Mouse (Mus musculus) intestine, embryonic 14.5 days (tissue): ENCODE data around the gene Mtf2. TPM values are rescaled to one million over a fixed set of nuclear protein-coding genes. Genes with fewer than 3 reads are reported as not detected.
"Not testable (repeated sequence)": the region's sequence is repeated elsewhere in the genome, so short reads cannot be mapped to it uniquely, and the experiment has no call there.

Source experiments
- ATAC-seq: fragments of 200-750 bp; cut with Nextera tagmentation; replicated peaks from 2 replicates; pipeline ENCODE4 v1.8.0; 2017; ENCODE audit warnings: low read depth, moderate number of reproducible peaks, moderate TSS enrichment, moderate library complexity; ENCODE audit not compliant: low FRiP score, low TSS enrichment
- DNase-seq: peaks from one replicate; pipeline ENCODE4 v3.0.0-alpha.2; 2018; ENCODE audit warnings: low spot score
- H3K27ac ChIP-seq: fragments of 300-500 bp; sonication (generic); 2 replicates; pipeline ENCODE4 v1.5.1; 2014; ENCODE audit warnings: low read depth, mild to moderate bottlenecking, control low read depth
- H3K27me3 ChIP-seq: fragments of 300-500 bp; sonication (generic); replicated peaks from 2 replicates; pipeline ENCODE4 v1.6.1; 2014; ENCODE audit warnings: low read length, control low read depth; ENCODE audit not compliant: control insufficient read depth, insufficient read depth
- H3K36me3 ChIP-seq: fragments of 300-500 bp; sonication (generic); 2 replicates; pipeline ENCODE4 v1.6.1; 2014; ENCODE audit warnings: low read length, control low read depth; ENCODE audit not compliant: control insufficient read depth, insufficient read depth
- H3K4me1 ChIP-seq: fragments of 300-500 bp; sonication (generic); replicated peaks from 2 replicates; pipeline ENCODE4 v1.6.1; 2014; ENCODE audit warnings: low read length, control low read depth, mixed read lengths; ENCODE audit not compliant: control insufficient read depth, insufficient read depth
- H3K4me2 ChIP-seq: fragments of 300-500 bp; sonication (generic); 2 replicates; pipeline ENCODE4 v1.6.1; 2014; ENCODE audit warnings: low read length
- H3K4me3 ChIP-seq: fragments of 300-500 bp; sonication (generic); 2 replicates; pipeline ENCODE4 v1.5.1; 2014; ENCODE audit warnings: low read depth, low read length, control low read depth, mixed read lengths
- H3K9ac ChIP-seq: fragments of 300-500 bp; sonication (generic); 2 replicates; pipeline ENCODE4 v1.6.1; 2014; ENCODE audit warnings: mild to moderate bottlenecking, low read length
- H3K9me3 ChIP-seq: fragments of 300-500 bp; sonication (generic); 2 replicates; pipeline ENCODE4 v1.6.1; 2016; ENCODE audit warnings: low read length, control low read depth; ENCODE audit not compliant: control insufficient read depth
- WGBS: fragments of 180-500 bp; shearing (Covaris S2); extraction: QIAGEN DNeasy Blood & Tissue Kit; methylation state at CpG from one replicate; pipeline ENCODE4 v1.1.7; 2014; 5-methylcytosine and 5-hydroxymethylcytosine counted together
- polyA plus RNA-seq: library from polyadenylated mRNA; unstranded; fragments of >200 nt; fragmentation: Nextera tagmentation; extraction: Ambion mirVana; gene quantifications from 2 replicates; pipeline ENCODE4 v1.2.1, GENCODE M21; 2014

Mtf2 gene
- polyA plus RNA-seq, 1 experiment from 2014 or later = 96.6 TPM

- Histone ChIP-seq H3K4me3 (no peak overlapping the region), H3K4me1 (no peaks in the 10 kb centered on the region), H3K9me3 (no peaks in the 10 kb centered on the region), H3K27ac (no peak overlapping the region), H3K36me3 (no peaks in the 10 kb centered on the region), H3K27me3 (no peaks in the 10 kb centered on the region), H3K9ac (no peak overlapping the region), H3K4me2 (no peak overlapping the region)
- peak; percentile 50; the same call in 1 of the 2 replicates for ATAC-seq
- WGBS = 37% methylated on average over 4 of the region's 4 CpGs
- DNase-seq = no peak
Measured at GRCm38 (mm10) chr5:108034194-108034593, 31.3 kb upstream of the Mtf2 start.

GRCm38 (mm10) chr5:108035523-108035922 is 30.0 kb upstream of the Mtf2 start:
- no peak overlapping the region for H3K4me3 ChIP-seq
- ATAC-seq (no peak), DNase-seq (no peak)
- no peak overlapping the region for H3K9ac ChIP-seq
- no peaks in the 10 kb centered on the region for H3K4me1 ChIP-seq
- no peaks in the 10 kb centered on the region for H3K36me3 ChIP-seq
- no peaks in the 10 kb centered on the region for H3K9me3 ChIP-seq
- no peaks in the 10 kb centered on the region for H3K27me3 ChIP-seq
- no peak overlapping the region for H3K27ac ChIP-seq
- H3K4me2 ChIP-seq = no peak overlapping the region
- 16% methylated on average over 2 of the region's 2 CpGs for WGBS

- no peak for ATAC-seq
- whole genome bisulfite sequencing = 84% methylated on average over 5 of the region's 5 CpGs
Measured at GRCm38 (mm10) chr5:108042061-108042460, 23.4 kb upstream of the Mtf2 start.

GRCm38 (mm10) chr5:108043908-108044307 is 21.6 kb upstream of the Mtf2 start:
- Histone ChIP-seq H3K9me3 (no peaks in the 10 kb centered on the region), H3K27ac (no peak overlapping the region), H3K4me1 (no peaks in the 10 kb centered on the region), H3K27me3 (no peaks in the 10 kb centered on the region), H3K4me3 (no peak overlapping the region), H3K36me3 (no peaks in the 10 kb centered on the region), H3K4me2 (no peak overlapping the region), H3K9ac (no peak overlapping the region)
- ATAC-seq (no peak), DNase-seq (no peak)
- 43% methylated on average over 1 of the region's 1 CpGs for WGBS

More at GRCm38 (mm10) chr5:108042061-108042460, 23.4 kb upstream of the Mtf2 start:
- no peaks in the 10 kb centered on the region for H3K4me1 ChIP-seq
- no peak overlapping the region for H3K9ac ChIP-seq
- no peak for DNase-seq
- no peak overlapping the region for H3K27ac ChIP-seq
- H3K36me3 ChIP-seq = no peaks in the 10 kb centered on the region
- H3K4me3 ChIP-seq = no peak overlapping the region
- H3K4me2 ChIP-seq = no peak overlapping the region
- H3K9me3 ChIP-seq = no peaks in the 10 kb centered on the region
- H3K27me3 ChIP-seq = no peaks in the 10 kb centered on the region

GRCm38 (mm10) chr5:108049711-108050268 is 15.7 kb upstream of the Mtf2 start:
- H3K9me3 ChIP-seq = no peaks in the 10 kb centered on the region
- H3K4me1 ChIP-seq = no peaks in the 10 kb centered on the region
- 10% methylated on average over 3 of the region's 3 CpGs for WGBS
- H3K4me2 ChIP-seq = no peak overlapping the region
- H3K36me3 ChIP-seq = no peaks in the 10 kb centered on the region
- H3K27me3 ChIP-seq = no peaks in the 10 kb centered on the region
- no peak overlapping the region for H3K9ac ChIP-seq
- H3K4me3 ChIP-seq = no peak overlapping the region
- no peak overlapping the region for H3K27ac ChIP-seq
- ATAC-seq (no peak), DNase-seq (no peak)

GRCm38 (mm10) chr5:108051026-108051425 is 14.4 kb upstream of the Mtf2 start:
- DNase-seq (no peak), ATAC-seq (no peak)
- H3K9ac ChIP-seq = no peak overlapping the region
- H3K27me3 ChIP-seq = no peaks in the 10 kb centered on the region
- H3K36me3 ChIP-seq = no peaks in the 10 kb centered on the region
- H3K9me3 ChIP-seq = no peaks in the 10 kb centered on the region
- WGBS = 94% methylated on average over 2 of the region's 2 CpGs
- no peak overlapping the region for H3K27ac ChIP-seq
- H3K4me1 ChIP-seq = no peaks in the 10 kb centered on the region
- no peak overlapping the region for H3K4me3 ChIP-seq
- no peak overlapping the region for H3K4me2 ChIP-seq

- not testable (repeated sequence) for ATAC-seq, H3K9ac ChIP-seq, H3K9me3 ChIP-seq, H3K4me2 ChIP-seq, H3K36me3 ChIP-seq, H3K4me3 ChIP-seq, H3K4me1 ChIP-seq, H3K27me3 ChIP-seq, H3K27ac ChIP-seq, DNase-seq
- WGBS = 92% methylated on average over 9 of the region's 9 CpGs
Measured at GRCm38 (mm10) chr5:108051727-108052126, 13.7 kb upstream of the Mtf2 start.

GRCm38 (mm10) chr5:108052200-108052599 is 13.3 kb upstream of the Mtf2 start:
- H3K9me3 ChIP-seq = no peaks in the 10 kb centered on the region
- 78% methylated on average over 1 of the region's 1 CpGs for WGBS
- no peak for DNase-seq

GRCm38 (mm10) chr5:108053566-108053965 is 11.9 kb upstream of the Mtf2 start:
- DNase-seq (no peak), ATAC-seq (no peak)
- WGBS = 85% methylated on average over 6 of the region's 6 CpGs
- no peaks in the 10 kb centered on the region for H3K4me1 ChIP-seq
- H3K27me3 ChIP-seq = no peaks in the 10 kb centered on the region
- H3K27ac ChIP-seq = no peak overlapping the region
- H3K9ac ChIP-seq = no peak overlapping the region
- H3K4me3 ChIP-seq = no peak overlapping the region
- H3K4me2 ChIP-seq = no peak overlapping the region
- no peaks in the 10 kb centered on the region for H3K36me3 ChIP-seq
- H3K9me3 ChIP-seq = no peaks in the 10 kb centered on the region

More at GRCm38 (mm10) chr5:108052200-108052599, 13.3 kb upstream of the Mtf2 start:
- no peak overlapping the region for H3K4me2 ChIP-seq
- no peak overlapping the region for H3K4me3 ChIP-seq
- no peak for ATAC-seq
- H3K27me3 ChIP-seq = no peaks in the 10 kb centered on the region
- H3K9ac ChIP-seq = no peak overlapping the region
- H3K27ac ChIP-seq = no peak overlapping the region
- no peaks in the 10 kb centered on the region for H3K36me3 ChIP-seq
- H3K4me1 ChIP-seq = no peaks in the 10 kb centered on the region
